Mouse (Mus musculus): Measurements from ENCODE around the gene Plekha6. TPM values are rescaled to one million over a fixed set of nuclear protein-coding genes. Genes with fewer than 3 reads are reported as not detected.

Plekha6 gene
- polyA plus RNA-seq, 1 experiment from 2014 or later, result 13.5 TPM

- WGBS, result 89% methylated on average over 2 of the region's 2 CpGs
- no peak for DNase-seq (ENCODE audit: low spot score)
- H3K4me3 ChIP-seq, result no peak overlapping the region
- 0 out of 2 replicates have a peak, but pooled peaks cover 3% of the 10 kb centered on the region for H3K4me1 ChIP-seq
- H3K36me3 ChIP-seq, result no peaks in the 10 kb centered on the region
- H3K9me3 ChIP-seq, result no peaks in the 10 kb centered on the region
- no peaks in the 10 kb centered on the region for H3K27me3 ChIP-seq (ENCODE audit: insufficient read depth, poor library complexity, severe bottlenecking)
- H3K27ac ChIP-seq, result no peak overlapping the region
Observed at GRCm38 (mm10) chr1:133150556-133150955, 13.5 kb upstream of the Plekha6 start.

GRCm38 (mm10) chr1:133152213-133152612 lies 11.8 kb upstream of the Plekha6 start:
- H3K27me3 ChIP-seq (ENCODE audit: insufficient read depth, poor library complexity, severe bottlenecking), result no peaks in the 10 kb centered on the region
- H3K27ac ChIP-seq, result no peak overlapping the region
- H3K4me3 ChIP-seq, result no peak overlapping the region
- H3K4me1 ChIP-seq, result no peaks in the 10 kb centered on the region
- no peaks in the 10 kb centered on the region for H3K36me3 ChIP-seq
- DNase-seq (ENCODE audit: low spot score), result no peak
- no peaks in the 10 kb centered on the region for H3K9me3 ChIP-seq
- 83% methylated on average over 3 of the region's 3 CpGs for WGBS

- WGBS, result 75% methylated on average over 6 of the region's 6 CpGs
- H3K27ac ChIP-seq, result no peak overlapping the region
- no peaks in the 10 kb centered on the region for H3K9me3 ChIP-seq
- DNase-seq (ENCODE audit: low spot score), result no peak
- H3K27me3 ChIP-seq (ENCODE audit: insufficient read depth, poor library complexity, severe bottlenecking), result peaks cover 20% of the 10 kb centered on the region
- H3K36me3 ChIP-seq, result no peaks in the 10 kb centered on the region
- no peak overlapping the region for H3K4me3 ChIP-seq
- peaks cover 7% of the 10 kb centered on the region for H3K4me1 ChIP-seq
Observed at GRCm38 (mm10) chr1:133155270-133155669, 8.7 kb upstream of the Plekha6 start.

- Histone ChIP-seq H3K9me3 (no peaks in the 10 kb centered on the region), H3K27ac (peak overlapping the region; percentile 59; the same call in 1 of the 2 replicates), H3K27me3 (ENCODE audit: insufficient read depth, poor library complexity, severe bottlenecking) (peaks cover 59% of the 10 kb centered on the region), H3K4me3 (no peak overlapping the region), H3K4me1 (peaks cover 18% of the 10 kb centered on the region), H3K36me3 (no peaks in the 10 kb centered on the region)
- WGBS, result 53% methylated on average over 7 of the region's 7 CpGs
- DNase-seq (ENCODE audit: low spot score), result no peak
Observed at GRCm38 (mm10) chr1:133159128-133159564, 4.9 kb upstream of the Plekha6 start.

GRCm38 (mm10) chr1:133161559-133161958 lies 2.5 kb upstream of the Plekha6 start:
- DNase-seq (ENCODE audit: low spot score), result no peak
- H3K4me1 ChIP-seq, result peaks cover 26% of the 10 kb centered on the region
- peaks cover 81% of the 10 kb centered on the region for H3K27me3 ChIP-seq (ENCODE audit: insufficient read depth, poor library complexity, severe bottlenecking)
- no peak overlapping the region for H3K4me3 ChIP-seq
- no peaks in the 10 kb centered on the region for H3K9me3 ChIP-seq
- H3K36me3 ChIP-seq, result no peaks in the 10 kb centered on the region
- no peak overlapping the region for H3K27ac ChIP-seq
- 48% methylated on average over 4 of the region's 4 CpGs for WGBS

- Histone ChIP-seq H3K27ac (no peak overlapping the region), H3K27me3 (ENCODE audit: insufficient read depth, poor library complexity, severe bottlenecking) (peaks cover 86% of the 10 kb centered on the region), H3K36me3 (no peaks in the 10 kb centered on the region), H3K4me3 (no peak overlapping the region), H3K9me3 (no peaks in the 10 kb centered on the region), H3K4me1 (peaks cover 26% of the 10 kb centered on the region)
- WGBS, result 62% methylated on average over 10 of the region's 10 CpGs
- DNase-seq (ENCODE audit: low spot score), result no peak
Observed at GRCm38 (mm10) chr1:133162046-133162445, 2.0 kb upstream of the Plekha6 start.

- Histone ChIP-seq H3K9me3 (no peaks in the 10 kb centered on the region), H3K4me3 (no peak overlapping the region), H3K36me3 (no peaks in the 10 kb centered on the region), H3K27me3 (ENCODE audit: insufficient read depth, poor library complexity, severe bottlenecking) (peaks cover 93% of the 10 kb centered on the region), H3K27ac (no peak overlapping the region), H3K4me1 (peaks cover 26% of the 10 kb centered on the region)
- WGBS, result 52% methylated on average over 8 of the region's 8 CpGs
- DNase-seq (ENCODE audit: low spot score), result no peak
Observed at GRCm38 (mm10) chr1:133162981-133163380, 1.0 kb upstream of the Plekha6 start.

- WGBS, result 1% methylated on average over 10 of the region's 10 CpGs
- Histone ChIP-seq H3K4me1 (peaks cover 26% of the 10 kb centered on the region), H3K4me3 (peak overlapping the region; percentile 65), H3K27me3 (ENCODE audit: insufficient read depth, poor library complexity, severe bottlenecking) (peaks cover 93% of the 10 kb centered on the region), H3K9me3 (no peaks in the 10 kb centered on the region), H3K27ac (0 out of 2 replicates have a peak overlapping the region, but pooled peaks have one; percentile 43), H3K36me3 (no peaks in the 10 kb centered on the region)
- DNase-seq (ENCODE audit: low spot score), result no peak
Observed at GRCm38 (mm10) chr1:133164591-133165011, 591 bp downstream of the Plekha6 start.

- H3K36me3 ChIP-seq, result no peaks in the 10 kb centered on the region
- 33% methylated on average over 11 of the region's 11 CpGs for WGBS
- H3K27ac ChIP-seq, result no peak overlapping the region
- H3K9me3 ChIP-seq, result no peaks in the 10 kb centered on the region
- H3K27me3 ChIP-seq (ENCODE audit: insufficient read depth, poor library complexity, severe bottlenecking), result peaks cover 96% of the 10 kb centered on the region
- H3K4me3 ChIP-seq, result no peak overlapping the region
- DNase-seq (ENCODE audit: low spot score), result no peak
- peaks cover 26% of the 10 kb centered on the region for H3K4me1 ChIP-seq
Observed at GRCm38 (mm10) chr1:133165111-133165510, 1.1 kb downstream of the Plekha6 start.

GRCm38 (mm10) chr1:133168318-133169060 lies 4.5 kb downstream of the Plekha6 start:
- no peaks in the 10 kb centered on the region for H3K36me3 ChIP-seq
- no peak for DNase-seq (ENCODE audit: low spot score)
- peak overlapping the region; percentile 31; the same call in 1 of the 2 replicates for H3K4me3 ChIP-seq
- peaks cover 84% of the 10 kb centered on the region for H3K27me3 ChIP-seq (ENCODE audit: insufficient read depth, poor library complexity, severe bottlenecking)
- 47% methylated on average over 19 of the region's 19 CpGs for WGBS
- no peak overlapping the region for H3K27ac ChIP-seq
- peaks cover 21% of the 10 kb centered on the region for H3K4me1 ChIP-seq
- H3K9me3 ChIP-seq, result no peaks in the 10 kb centered on the region

GRCm38 (mm10) chr1:133170196-133170595 lies 6.2 kb downstream of the Plekha6 start:
- DNase-seq (ENCODE audit: low spot score), result no peak
- no peaks in the 10 kb centered on the region for H3K9me3 ChIP-seq
- 79% methylated on average over 8 of the region's 8 CpGs for WGBS

GRCm38 (mm10) chr1:133171357-133171756 lies 7.3 kb downstream of the Plekha6 start:
- no peak for DNase-seq (ENCODE audit: low spot score)
- Histone ChIP-seq H3K4me3 (no peak overlapping the region), H3K36me3 (no peaks in the 10 kb centered on the region), H3K9me3 (no peaks in the 10 kb centered on the region), H3K4me1 (0 out of 2 replicates have a peak, but pooled peaks cover 9% of the 10 kb centered on the region), H3K27me3 (ENCODE audit: insufficient read depth, poor library complexity, severe bottlenecking) (peaks cover 64% of the 10 kb centered on the region), H3K27ac (no peak overlapping the region)
- WGBS, result 86% methylated on average over 9 of the region's 9 CpGs

More at GRCm38 (mm10) chr1:133170196-133170595, 6.2 kb downstream of the Plekha6 start:
- Histone ChIP-seq H3K36me3 (no peaks in the 10 kb centered on the region), H3K27me3 (ENCODE audit: insufficient read depth, poor library complexity, severe bottlenecking) (peaks cover 74% of the 10 kb centered on the region), H3K27ac (no peak overlapping the region), H3K4me1 (0 out of 2 replicates have a peak, but pooled peaks cover 6% of the 10 kb centered on the region), H3K4me3 (no peak overlapping the region)

GRCm38 (mm10) chr1:133175150-133175549 lies 11.1 kb downstream of the Plekha6 start:
- no peaks in the 10 kb centered on the region for H3K36me3 ChIP-seq
- WGBS, result 70% methylated on average over 6 of the region's 6 CpGs
- DNase-seq (ENCODE audit: low spot score), result no peak

More at GRCm38 (mm10) chr1:133175150-133175549, 11.1 kb downstream of the Plekha6 start:
- H3K9me3 ChIP-seq, result no peaks in the 10 kb centered on the region
- no peak overlapping the region for H3K27ac ChIP-seq
- peaks cover 47% of the 10 kb centered on the region for H3K27me3 ChIP-seq (ENCODE audit: insufficient read depth, poor library complexity, severe bottlenecking)
- H3K4me3 ChIP-seq, result no peak overlapping the region
- H3K4me1 ChIP-seq, result 0 out of 2 replicates have a peak, but pooled peaks cover 2% of the 10 kb centered on the region
